Mouse (Mus musculus): ENCODE results near the gene Pclo. TPM values are rescaled to one million over a fixed set of nuclear protein-coding genes. Genes with fewer than 3 reads are reported as not detected.

Gene Pclo
- total and polyA plus RNA-seq, 3 experiments: 0.13 to 0.25 (median 0.14) TPM

GRCm38 (mm10) chr5:14645856-14646255, 131.1 kb downstream of the Pclo start:
- H3K27me3 ChIP-seq (ENCODE audit: control insufficient read depth, insufficient read depth, low read length): no peaks in the 10 kb centered on the region
- no peak overlapping the region for H3K4me3 ChIP-seq
- H3K79me2 ChIP-seq (replicated peaks; ENCODE audit: control insufficient read depth, insufficient read depth, low read length): no peaks in the 10 kb centered on the region
- DNase-seq: no peak
- no peaks in the 10 kb centered on the region for H3K4me1 ChIP-seq (ENCODE audit: control insufficient read depth, insufficient read depth, low read length)
- H3K9ac ChIP-seq (ENCODE audit: low read depth, low read length): no peak overlapping the region
- TF ChIP-seq CTCF (IDR thresholded peaks at IDR 0.05): no peak
- no peak for TF ChIP-seq EP300 (IDR thresholded peaks at IDR 0.05; ENCODE audit: insufficient read depth, low read depth, low read length)
- no peak for TF ChIP-seq POLR2A (IDR thresholded peaks at IDR 0.05; ENCODE audit: insufficient read depth, low read depth, low read length)
- no peak overlapping the region for H3K27ac ChIP-seq
- WGBS: 82% methylated on average over 3 of the region's 3 CpGs
- no peaks in the 10 kb centered on the region for H3K36me3 ChIP-seq (ENCODE audit: control insufficient read depth, insufficient read depth, low read length)
- intact Hi-C loops (cut with DNase I): no loop called here

DNA sequence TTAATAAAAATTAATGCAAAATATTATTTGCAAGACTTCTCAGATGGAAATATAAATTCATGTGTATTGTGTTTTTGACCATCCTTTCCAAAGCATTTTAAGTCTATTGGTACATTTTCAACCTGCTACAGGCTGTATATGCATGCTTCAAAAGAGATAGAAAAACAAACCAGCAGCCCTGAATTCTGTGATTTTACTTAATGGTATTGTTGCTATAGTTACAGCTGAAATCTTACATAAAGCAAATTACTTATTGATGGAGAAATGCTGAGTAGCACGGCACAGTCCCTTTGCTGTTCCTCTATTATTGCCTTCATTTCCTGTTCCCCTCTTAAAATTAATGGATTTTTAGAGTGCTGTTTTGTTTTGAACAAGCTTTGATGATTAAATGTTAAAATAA, 145.9 kb downstream of the Pclo start:
- H3K79me2 ChIP-seq (replicated peaks; ENCODE audit: control insufficient read depth, insufficient read depth, low read length): no peaks in the 10 kb centered on the region
- WGBS: 70% methylated on average over 1 of the region's 1 CpGs
- no peak overlapping the region for H3K4me3 ChIP-seq
- DNase-seq: no peak
- TF ChIP-seq EP300 (IDR thresholded peaks at IDR 0.05; ENCODE audit: insufficient read depth, low read depth, low read length): no peak
- no peak overlapping the region for H3K9ac ChIP-seq (ENCODE audit: low read depth, low read length)
- no peaks in the 10 kb centered on the region for H3K36me3 ChIP-seq (ENCODE audit: control insufficient read depth, insufficient read depth, low read length)
- no peak overlapping the region for H3K27ac ChIP-seq
- intact Hi-C loops (cut with DNase I): no loop called here
- H3K4me1 ChIP-seq (ENCODE audit: control insufficient read depth, insufficient read depth, low read length): no peaks in the 10 kb centered on the region
- H3K27me3 ChIP-seq (ENCODE audit: control insufficient read depth, insufficient read depth, low read length): no peaks in the 10 kb centered on the region

GRCm38 (mm10) chr5:14662180-14662579, 147.5 kb downstream of the Pclo start:
- Histone ChIP-seq H3K36me3 (ENCODE audit: control insufficient read depth, insufficient read depth, low read length) (no peaks in the 10 kb centered on the region), H3K79me2 (replicated peaks; ENCODE audit: control insufficient read depth, insufficient read depth, low read length) (no peaks in the 10 kb centered on the region), H3K27me3 (ENCODE audit: control insufficient read depth, insufficient read depth, low read length) (no peaks in the 10 kb centered on the region), H3K4me3 (no peak overlapping the region), H3K9ac (ENCODE audit: low read depth, low read length) (no peak overlapping the region), H3K27ac (no peak overlapping the region), H3K4me1 (ENCODE audit: control insufficient read depth, insufficient read depth, low read length) (no peaks in the 10 kb centered on the region)
- intact Hi-C loops (cut with DNase I): no loop called here
- DNase-seq: no peak
- TF ChIP-seq EP300 (IDR thresholded peaks at IDR 0.05; ENCODE audit: insufficient read depth, low read depth, low read length): no peak
- no peak for TF ChIP-seq POLR2A (IDR thresholded peaks at IDR 0.05; ENCODE audit: insufficient read depth, low read depth, low read length)
- no peak for TF ChIP-seq CTCF (IDR thresholded peaks at IDR 0.05)
- WGBS: 54% methylated on average over 1 of the region's 1 CpGs

- 71% methylated on average over 1 of the region's 1 CpGs for WGBS
- intact Hi-C loops (cut with DNase I): no loop called here
- Histone ChIP-seq H3K36me3 (ENCODE audit: control insufficient read depth, insufficient read depth, low read length) (no peaks in the 10 kb centered on the region), H3K79me2 (replicated peaks; ENCODE audit: control insufficient read depth, insufficient read depth, low read length) (no peaks in the 10 kb centered on the region), H3K9ac (ENCODE audit: low read depth, low read length) (no peak overlapping the region), H3K27ac (no peak overlapping the region), H3K4me3 (no peak overlapping the region), H3K4me1 (ENCODE audit: control insufficient read depth, insufficient read depth, low read length) (no peaks in the 10 kb centered on the region), H3K27me3 (ENCODE audit: control insufficient read depth, insufficient read depth, low read length) (no peaks in the 10 kb centered on the region)
- no peak for DNase-seq
- TF ChIP-seq POLR2A (IDR thresholded peaks at IDR 0.05; ENCODE audit: insufficient read depth, low read depth, low read length): no peak
- no peak for TF ChIP-seq EP300 (IDR thresholded peaks at IDR 0.05; ENCODE audit: insufficient read depth, low read depth, low read length)
- TF ChIP-seq CTCF (IDR thresholded peaks at IDR 0.05): no peak
Measured at GRCm38 (mm10) chr5:14662603-14663002, 147.9 kb downstream of the Pclo start.

DNA sequence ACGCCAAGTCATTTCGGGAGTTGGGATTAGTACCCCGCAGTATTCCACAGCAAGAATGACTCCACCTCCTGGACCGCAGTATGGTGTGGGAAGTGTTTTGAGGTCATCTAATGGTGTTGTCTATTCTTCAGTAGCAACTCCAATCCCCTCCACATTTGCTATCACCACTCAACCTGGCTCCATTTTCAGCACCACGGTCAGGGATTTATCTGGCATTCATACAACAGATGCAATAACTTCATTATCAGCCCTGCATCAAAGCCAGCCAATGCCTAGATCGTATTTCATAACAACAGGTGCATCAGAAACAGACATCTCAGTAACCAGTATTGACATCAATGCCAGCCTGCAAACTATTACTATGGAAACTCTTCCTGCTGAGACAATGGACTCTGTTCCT, 165.7 kb downstream of the Pclo start:
- H3K4me3 ChIP-seq: no peak overlapping the region
- no peak overlapping the region for H3K27ac ChIP-seq
- TF ChIP-seq EP300 (IDR thresholded peaks at IDR 0.05; ENCODE audit: insufficient read depth, low read depth, low read length) (no peak), POLR2A (IDR thresholded peaks at IDR 0.05; ENCODE audit: insufficient read depth, low read depth, low read length) (no peak), CTCF (IDR thresholded peaks at IDR 0.05) (no peak)
- no peak for DNase-seq
- H3K4me1 ChIP-seq (ENCODE audit: control insufficient read depth, insufficient read depth, low read length): no peaks in the 10 kb centered on the region
- H3K9ac ChIP-seq (ENCODE audit: low read depth, low read length): no peak overlapping the region
- H3K27me3 ChIP-seq (ENCODE audit: control insufficient read depth, insufficient read depth, low read length): no peaks in the 10 kb centered on the region
- H3K36me3 ChIP-seq (ENCODE audit: control insufficient read depth, insufficient read depth, low read length): no peaks in the 10 kb centered on the region
- no peaks in the 10 kb centered on the region for H3K79me2 ChIP-seq (replicated peaks; ENCODE audit: control insufficient read depth, insufficient read depth, low read length)
- intact Hi-C loops (cut with DNase I): no loop called here
- 81% methylated on average over 6 of the region's 6 CpGs for WGBS

DNA sequence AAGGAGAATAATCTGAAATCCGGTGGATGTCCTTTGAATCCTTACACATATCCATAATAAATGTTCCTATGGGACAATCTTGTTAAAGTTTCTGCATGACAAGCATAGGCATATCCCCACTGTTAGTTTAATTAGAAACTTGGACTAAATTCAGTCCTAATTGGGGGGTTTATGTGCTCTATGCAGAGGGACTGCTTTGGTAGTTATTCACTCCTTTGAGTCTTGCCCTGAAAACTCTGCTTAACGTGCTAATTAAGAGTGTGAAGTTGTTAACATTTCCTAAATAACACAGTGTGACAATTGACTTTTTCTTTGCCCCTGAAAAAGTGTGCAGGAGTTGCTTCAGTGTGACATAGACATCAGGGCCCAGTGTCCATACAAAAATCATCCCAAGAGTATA, 177.3 kb downstream of the Pclo start:
- intact Hi-C loops (cut with DNase I): no loop called here
- Histone ChIP-seq H3K4me1 (ENCODE audit: control insufficient read depth, insufficient read depth, low read length) (no peaks in the 10 kb centered on the region), H3K79me2 (replicated peaks; ENCODE audit: control insufficient read depth, insufficient read depth, low read length) (no peaks in the 10 kb centered on the region), H3K9ac (ENCODE audit: low read depth, low read length) (no peak overlapping the region), H3K27me3 (ENCODE audit: control insufficient read depth, insufficient read depth, low read length) (no peaks in the 10 kb centered on the region), H3K4me3 (no peak overlapping the region), H3K36me3 (ENCODE audit: control insufficient read depth, insufficient read depth, low read length) (no peaks in the 10 kb centered on the region), H3K27ac (no peak overlapping the region)
- no peak for TF ChIP-seq CTCF (IDR thresholded peaks at IDR 0.05)
- TF ChIP-seq EP300 (IDR thresholded peaks at IDR 0.05; ENCODE audit: insufficient read depth, low read depth, low read length): no peak
- TF ChIP-seq POLR2A (IDR thresholded peaks at IDR 0.05; ENCODE audit: insufficient read depth, low read depth, low read length): no peak
- 64% methylated on average over 2 of the region's 2 CpGs for WGBS
- no peak for DNase-seq

All from heart, adult 2 months (tissue).